Mouse (Mus musculus) stomach, postnatal 0 days (tissue): ENCODE results near the gene Hivep1.

Experiments
- CTCF ChIP-seq: IDR thresholded peaks from 2 replicates; pipeline ENCODE4 v1.5.1; 2016; ENCODE audit warnings: antibody characterized with exemption, low read depth, mild to moderate bottlenecking, moderate library complexity
- EP300 ChIP-seq: optimal IDR thresholded peaks from 2 replicates; pipeline ENCODE3; 2016; ENCODE audit warnings: antibody characterized with exemption

- TF ChIP-seq CTCF: no peak
- no peak for TF ChIP-seq EP300
Measured at GRCm38 (mm10) chr13:42193016-42193415, 141.2 kb downstream of the Hivep1 start.
